Mouse (Mus musculus): ENCODE results near the gene Capza1. TPM values are rescaled to one million over a fixed set of nuclear protein-coding genes. Genes with fewer than 3 reads are reported as not detected.

Gene Capza1
- polyA plus RNA-seq, 1 experiment, result 26.2 TPM

GRCm38 (mm10) chr3:104788561-104789311 lies 75.6 kb downstream of the Capza1 start:
- DNase-seq (ENCODE audit: low read depth), result no peak

DNA sequence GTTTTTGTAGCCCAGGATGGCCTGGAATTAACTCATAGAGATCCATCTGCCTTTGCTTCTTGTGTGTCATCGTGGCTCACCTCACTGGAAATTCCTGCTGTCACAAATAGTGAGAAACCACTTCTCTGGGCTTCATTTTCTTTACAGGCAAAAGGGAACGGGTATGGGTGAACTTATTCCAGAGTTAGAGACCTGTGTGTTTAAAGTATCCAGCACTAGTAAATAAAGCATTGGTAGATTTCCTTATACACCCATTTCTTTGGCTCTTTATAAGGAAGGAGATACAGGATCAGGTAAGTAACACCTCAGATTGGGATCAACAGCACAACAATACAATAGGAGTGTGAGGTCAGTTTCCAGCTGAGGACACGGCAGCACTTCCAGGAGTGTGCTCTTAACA lies 76.2 kb downstream of the Capza1 start, which contains the start of gene Rhoc:
Gene Rhoc (plus strand): TSS at position 301 of the 400 bp plus-strand sequence.
- DNase-seq (ENCODE audit: low read depth), result no peak

- DNase-seq (ENCODE audit: low read depth), result no peak
Observed at GRCm38 (mm10) chr3:104785284-104785683, 79.0 kb downstream of the Capza1 start.

DNA sequence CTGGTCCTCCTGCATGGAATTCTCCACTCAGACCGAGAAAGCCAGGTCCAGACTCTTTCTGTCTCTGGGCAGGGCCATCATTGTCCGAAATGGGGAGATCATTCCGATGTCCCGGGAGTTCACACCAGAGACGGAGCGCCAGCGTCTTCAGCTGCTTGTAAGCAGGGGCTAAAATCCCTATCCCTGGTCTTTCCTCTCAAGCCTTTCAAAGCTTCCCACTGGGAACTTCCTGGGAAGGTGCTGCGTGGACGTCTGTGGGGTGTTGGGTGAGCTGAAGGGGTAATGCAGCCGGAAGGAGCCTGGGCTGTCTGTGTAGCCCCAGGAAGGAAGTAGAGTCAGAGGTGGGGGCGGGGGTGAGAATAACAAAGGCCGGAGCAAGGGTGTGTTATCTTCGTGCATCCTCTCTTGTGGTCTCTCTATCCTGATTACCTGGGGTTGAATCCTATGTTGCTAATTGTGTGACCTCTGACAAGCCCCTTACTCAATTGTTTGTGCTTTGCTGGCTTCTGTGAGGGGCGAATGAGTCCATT lies 80.3 kb downstream of the Capza1 start:
- DNase-seq (ENCODE audit: low read depth), result no peak

GRCm38 (mm10) chr3:104782061-104782681 lies 82.1 kb downstream of the Capza1 start:
- DNase-seq (ENCODE audit: low read depth), result no peak

DNA sequence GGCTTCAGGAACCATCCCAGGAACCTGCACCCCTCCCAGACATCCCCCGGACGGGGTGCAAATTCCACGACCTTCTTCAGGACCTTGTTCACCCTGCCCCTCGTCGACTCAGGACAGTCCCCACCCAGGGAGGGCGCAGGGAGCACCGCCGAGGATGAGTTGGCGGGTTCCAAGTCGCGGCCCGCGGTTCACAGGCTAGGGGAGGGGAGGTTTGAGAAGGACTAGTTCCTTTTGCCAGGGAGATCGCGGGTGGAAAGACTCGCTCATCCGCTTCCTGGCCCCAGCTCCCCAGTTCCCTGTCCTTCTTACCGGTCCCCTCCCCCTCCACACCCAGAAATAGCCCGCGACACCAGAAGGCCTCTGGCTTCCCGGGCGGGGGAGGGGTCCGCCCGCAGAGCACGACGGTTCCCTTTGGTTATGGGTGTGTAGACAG lies 82.8 kb downstream of the Capza1 start, which contains the start of gene Fam19a3:
Gene Fam19a3 (minus strand): TSS at position 370 of the 433 bp plus-strand sequence.
- no peak for DNase-seq (ENCODE audit: low read depth)

- no peak for DNase-seq (ENCODE audit: low read depth)
Observed at GRCm38 (mm10) chr3:104780561-104781420, 83.5 kb downstream of the Capza1 start, which contains the start of gene Ppm1j. Gene Ppm1j (plus strand): TSS chr3:104781056.

- no peak for DNase-seq (ENCODE audit: low read depth)
Observed at GRCm38 (mm10) chr3:104779949-104780348, 84.4 kb downstream of the Capza1 start.

GRCm38 (mm10) chr3:104777342-104777741 lies 87.0 kb downstream of the Capza1 start:
- no peak for DNase-seq (ENCODE audit: low read depth)

DNA sequence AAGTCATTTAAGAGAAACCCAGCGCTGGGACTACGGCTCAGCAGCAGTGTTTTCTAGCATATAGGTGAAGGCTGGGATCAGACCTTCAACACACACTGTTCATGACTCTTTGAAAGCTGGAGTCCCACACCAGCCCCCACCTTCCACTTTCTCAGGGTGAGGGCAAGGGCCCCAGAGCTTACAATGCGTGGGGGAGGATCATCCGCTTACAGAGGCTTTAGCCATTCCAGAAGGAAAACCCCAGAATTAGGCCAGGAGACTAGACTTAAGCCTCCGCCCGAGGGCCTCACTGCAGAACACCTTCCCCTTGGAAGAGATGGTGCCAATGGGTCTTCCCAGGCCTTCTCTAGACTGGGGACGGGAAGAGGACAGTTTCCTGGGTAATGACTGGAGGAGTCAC lies 91.0 kb downstream of the Capza1 start:
- no peak for DNase-seq (ENCODE audit: low read depth)

Other genes with a start within 250 kb of the Capza1 start
- 18.1 and 21.9 TPM in 2 replicates for gene Slc16a1, start 225.8 kb downstream of the Capza1 start, polyA plus RNA-seq (2012; rRNA removed)
- 6.1 and 6.7 TPM in 2 replicates for gene Ppm1j, start 83.4 kb downstream of the Capza1 start, polyA plus RNA-seq (2012; rRNA removed)
- 0.23 TPM in 2 replicates for gene Fam19a3, start 82.7 kb downstream of the Capza1 start, polyA plus RNA-seq (2012; rRNA removed)
- gene Rhoc, start 76.1 kb downstream of the Capza1 start, polyA plus RNA-seq (2012; rRNA removed), result 113 and 134 TPM in 2 replicates
- gene Mov10, start 45.9 kb downstream of the Capza1 start, polyA plus RNA-seq (2012; rRNA removed), result 8.1 and 12.3 TPM in 2 replicates
- gene St7l, start 500 bp downstream of the Capza1 start, polyA plus RNA-seq (2012; rRNA removed), result 5.8 and 7.8 TPM in 2 replicates
- gene Wnt2b, start 97.4 kb upstream of the Capza1 start, polyA plus RNA-seq (2012; rRNA removed), result 4.4 and 5.6 TPM in 2 replicates
- 3.9 and 7.7 TPM in 2 replicates for gene Cttnbp2nl, start 188.6 kb upstream of the Capza1 start, polyA plus RNA-seq (2012; rRNA removed)
- gene 4930564D02Rik, start 202.3 kb upstream of the Capza1 start, polyA plus RNA-seq (2012; rRNA removed), result not detected in 2 replicates